Mouse (Mus musculus) forebrain, embryonic 16.5 days (tissue): Measurements from ENCODE around the gene Gna14. TPM values are rescaled to one million over a fixed set of nuclear protein-coding genes. Genes with fewer than 3 reads are reported as not detected.

ENCODE experiments used
- ATAC-seq: fragments of 200-750 bp; cut with Nextera tagmentation; 2 replicates; pipeline ENCODE4 v1.8.0; 2017; ENCODE audit warnings: mild to moderate bottlenecking, moderate library complexity
- H3K27ac ChIP-seq: fragments of 300-500 bp; sonication (generic); 2 replicates; pipeline ENCODE4 v1.5.1; 2014; ENCODE audit warnings: low read length, control low read depth
- H3K27me3 ChIP-seq: fragments of 300-500 bp; sonication (generic); replicated peaks from 2 replicates; pipeline ENCODE4 v1.6.1; 2014; ENCODE audit warnings: low read length; ENCODE audit not compliant: control insufficient read depth, insufficient read depth
- H3K36me3 ChIP-seq: fragments of 300-500 bp; sonication (generic); 2 replicates; pipeline ENCODE4 v1.6.1; 2014; ENCODE audit not compliant: control insufficient read depth, insufficient read depth
- H3K4me1 ChIP-seq: fragments of 300-500 bp; sonication (generic); replicated peaks from 2 replicates; pipeline ENCODE4 v1.6.1; 2014; ENCODE audit warnings: low read length; ENCODE audit not compliant: control insufficient read depth, insufficient read depth
- H3K4me2 ChIP-seq: fragments of 300-500 bp; sonication (generic); 2 replicates; pipeline ENCODE4 v1.6.1; 2014; ENCODE audit warnings: mild to moderate bottlenecking, low read length, control low read depth
- H3K4me3 ChIP-seq: fragments of 300-500 bp; sonication (generic); replicated peaks from 2 replicates; pipeline ENCODE4 v1.5.1; 2014; ENCODE audit warnings: mild to moderate bottlenecking, low read length, control low read depth
- H3K9ac ChIP-seq: fragments of 300-500 bp; sonication (generic); replicated peaks from 2 replicates; pipeline ENCODE4 v1.6.1; 2014; ENCODE audit warnings: low read depth, low read length, control low read depth
- H3K9me3 ChIP-seq: fragments of 300-500 bp; sonication (generic); 2 replicates; pipeline ENCODE4 v1.6.1; 2016; ENCODE audit warnings: low read length; ENCODE audit not compliant: control insufficient read depth
- WGBS: fragments of 180-500 bp; shearing (Covaris S2); extraction: QIAGEN DNeasy Blood & Tissue Kit; methylation state at CpG from one replicate; pipeline ENCODE4 v1.1.7; 2014; 5-methylcytosine and 5-hydroxymethylcytosine counted together
- polyA plus RNA-seq: library from polyadenylated mRNA; unstranded; fragments of >200 nt; fragmentation: Nextera tagmentation; extraction: Ambion mirVana; gene quantifications from 2 replicates; pipeline ENCODE4 v1.2.1, GENCODE M21; 2015

Gene Gna14
- polyA plus RNA-seq, 1 experiment from 2014 or later, result 1.3 TPM

DNA sequence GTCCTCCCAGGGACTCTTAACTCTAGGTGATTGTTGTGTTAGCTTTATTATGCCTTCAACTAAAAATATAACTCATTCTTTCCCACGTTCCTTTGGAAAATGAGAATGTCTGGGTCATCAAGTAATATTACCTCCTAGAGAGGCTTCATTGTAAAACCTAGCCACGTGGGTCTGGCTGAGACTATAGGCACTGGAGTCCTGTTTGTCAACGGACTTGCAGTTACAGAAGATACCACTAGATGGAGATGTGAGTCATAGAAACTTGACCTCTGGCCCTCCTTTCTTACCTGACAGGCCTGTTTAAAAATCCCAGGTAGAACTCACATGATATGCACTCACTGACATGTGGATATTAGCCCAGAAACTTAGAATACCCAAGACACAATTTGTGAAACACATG lies 149.8 kb downstream of the Gna14 start:
- WGBS, result 7% methylated on average over 3 of the region's 3 CpGs
- Histone ChIP-seq H3K36me3 (no peaks in the 10 kb centered on the region), H3K4me1 (no peaks in the 10 kb centered on the region), H3K9me3 (0 out of 2 replicates have a peak, but pooled peaks cover 6% of the 10 kb centered on the region), H3K27me3 (no peaks in the 10 kb centered on the region), H3K9ac (no peak overlapping the region), H3K4me3 (no peak overlapping the region), H3K4me2 (no peak overlapping the region), H3K27ac (no peak overlapping the region)
- ATAC-seq, result no peak

DNA sequence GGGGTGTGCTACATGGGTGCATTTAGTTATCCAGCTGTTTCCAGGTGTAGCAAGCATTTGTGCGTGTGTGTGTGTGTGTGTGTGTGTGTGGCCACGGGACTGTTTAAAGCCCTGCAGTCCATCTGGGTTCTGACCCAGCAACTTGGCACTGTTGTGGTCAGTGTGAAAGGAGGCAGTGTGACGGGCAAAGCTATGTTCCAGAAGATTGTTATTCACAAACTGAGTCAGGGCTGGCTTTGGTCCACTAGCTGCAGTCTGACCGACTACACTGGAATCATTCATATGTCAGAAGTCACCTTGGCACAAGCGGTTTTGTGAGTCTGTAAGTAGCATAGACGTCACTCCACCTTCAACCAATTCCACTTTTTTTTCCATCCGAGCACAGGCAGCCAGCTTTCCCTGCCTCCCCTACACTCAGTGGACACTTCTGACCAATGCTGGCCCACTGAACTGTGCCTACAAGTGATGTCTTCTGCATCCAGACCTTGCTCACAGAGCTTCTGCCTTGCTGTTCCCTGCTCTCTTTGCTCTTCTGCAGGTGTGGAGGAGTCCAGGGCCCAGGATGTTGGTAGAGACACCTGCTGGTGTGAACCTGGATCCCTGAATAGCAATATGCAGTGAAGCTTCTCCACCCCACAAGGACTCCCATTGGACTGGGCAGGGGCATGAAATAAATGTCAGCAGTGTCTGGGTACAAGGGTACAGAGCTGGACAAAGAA lies 157.9 kb downstream of the Gna14 start:
- Histone ChIP-seq H3K4me1 (no peaks in the 10 kb centered on the region), H3K4me3 (no peak overlapping the region), H3K4me2 (no peak overlapping the region), H3K9me3 (no peaks in the 10 kb centered on the region), H3K27me3 (no peaks in the 10 kb centered on the region), H3K9ac (no peak overlapping the region), H3K36me3 (no peaks in the 10 kb centered on the region), H3K27ac (no peak overlapping the region)
- WGBS, result 85% methylated on average over 7 of the region's 7 CpGs
- no peak for ATAC-seq

DNA sequence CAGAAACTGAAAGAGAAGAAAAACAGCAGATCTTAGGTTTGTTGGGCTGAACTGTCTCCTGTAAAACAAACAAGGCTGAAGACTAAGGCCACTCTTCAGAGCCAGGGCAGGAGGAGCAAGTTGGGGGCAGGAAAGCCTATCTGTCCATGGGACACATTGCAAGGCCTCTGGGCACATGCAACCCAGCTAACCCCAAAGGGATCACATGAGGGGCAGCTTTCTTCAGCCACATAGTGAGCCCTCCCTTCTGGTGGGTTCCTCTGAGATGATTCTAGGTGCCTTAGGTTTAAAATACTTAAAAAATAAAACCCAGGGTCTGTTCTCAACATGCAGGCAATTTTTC lies 158.4 kb downstream of the Gna14 start:
- no peaks in the 10 kb centered on the region for H3K9me3 ChIP-seq
- peaks cover 2% of the 10 kb centered on the region for H3K4me1 ChIP-seq
- no peak overlapping the region for H3K4me2 ChIP-seq
- H3K4me3 ChIP-seq, result no peak overlapping the region
- H3K27me3 ChIP-seq, result no peaks in the 10 kb centered on the region
- H3K27ac ChIP-seq, result no peak overlapping the region
- H3K36me3 ChIP-seq, result no peaks in the 10 kb centered on the region
- H3K9ac ChIP-seq, result no peak overlapping the region
- ATAC-seq, result no peak

DNA sequence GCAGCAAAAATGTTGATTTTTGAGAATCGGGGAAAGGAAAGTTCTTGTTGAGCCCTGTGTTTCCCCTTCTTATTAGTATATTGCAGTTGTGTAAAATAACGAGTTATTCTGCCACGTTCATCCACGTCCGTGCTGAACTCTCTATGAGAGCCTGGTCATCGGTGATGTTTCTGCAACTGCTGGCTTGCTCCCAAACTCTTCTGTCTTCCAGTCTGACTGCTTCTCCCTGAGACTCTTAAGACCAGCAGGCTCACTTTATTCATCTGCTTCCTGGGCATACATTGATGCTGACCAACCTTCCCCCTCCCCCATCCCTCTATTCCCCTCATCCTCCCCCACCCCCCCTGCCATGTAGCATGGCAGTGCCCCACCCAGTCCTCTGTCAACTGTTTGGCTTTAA lies 161.7 kb downstream of the Gna14 start:
- H3K9ac ChIP-seq, result no peak overlapping the region
- 70% methylated on average over 6 of the region's 6 CpGs for WGBS
- H3K4me3 ChIP-seq, result no peak overlapping the region
- no peak overlapping the region for H3K4me2 ChIP-seq
- no peaks in the 10 kb centered on the region for H3K9me3 ChIP-seq
- H3K27ac ChIP-seq, result no peak overlapping the region
- no peaks in the 10 kb centered on the region for H3K27me3 ChIP-seq
- ATAC-seq, result no peak
- no peaks in the 10 kb centered on the region for H3K36me3 ChIP-seq
- peaks cover 4% of the 10 kb centered on the region for H3K4me1 ChIP-seq

DNA sequence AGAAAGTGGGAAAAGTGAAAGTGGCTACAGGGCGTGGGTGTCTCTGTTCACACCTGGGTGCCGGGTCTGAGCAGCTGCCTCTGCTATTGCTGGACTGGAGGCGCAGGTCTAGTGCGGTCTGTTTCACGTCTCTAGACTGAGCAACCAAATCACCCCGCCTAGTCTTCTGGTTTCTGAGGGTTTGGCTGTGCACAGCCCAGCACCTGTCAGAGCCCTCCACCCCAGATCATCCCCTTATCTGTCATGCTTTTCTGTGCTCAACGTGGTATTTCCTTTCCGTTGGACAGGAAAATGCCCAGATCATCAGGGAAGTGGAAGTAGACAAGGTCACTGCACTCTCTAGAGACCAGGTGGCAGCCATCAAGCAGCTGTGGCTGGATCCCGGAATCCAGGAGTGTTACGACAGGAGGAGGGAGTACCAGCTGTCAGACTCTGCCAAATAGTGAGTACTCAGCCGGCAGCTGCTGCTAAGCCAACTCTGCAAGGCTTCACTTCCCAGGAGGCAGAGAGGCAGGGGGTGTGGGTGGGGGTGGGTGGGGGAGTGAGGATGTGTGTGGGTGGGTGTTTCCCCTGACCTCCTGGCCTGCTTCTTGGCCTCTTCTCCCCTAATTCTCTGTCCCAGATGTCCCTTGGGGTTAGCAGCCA lies 163.2 kb downstream of the Gna14 start:
- Histone ChIP-seq H3K4me3 (no peak overlapping the region), H3K4me1 (peaks cover 4% of the 10 kb centered on the region), H3K27me3 (no peaks in the 10 kb centered on the region), H3K36me3 (no peaks in the 10 kb centered on the region), H3K9me3 (no peaks in the 10 kb centered on the region), H3K9ac (no peak overlapping the region), H3K4me2 (no peak overlapping the region), H3K27ac (no peak overlapping the region)
- peak; percentile 74 for ATAC-seq
- 56% methylated on average over 11 of the region's 11 CpGs for WGBS

DNA sequence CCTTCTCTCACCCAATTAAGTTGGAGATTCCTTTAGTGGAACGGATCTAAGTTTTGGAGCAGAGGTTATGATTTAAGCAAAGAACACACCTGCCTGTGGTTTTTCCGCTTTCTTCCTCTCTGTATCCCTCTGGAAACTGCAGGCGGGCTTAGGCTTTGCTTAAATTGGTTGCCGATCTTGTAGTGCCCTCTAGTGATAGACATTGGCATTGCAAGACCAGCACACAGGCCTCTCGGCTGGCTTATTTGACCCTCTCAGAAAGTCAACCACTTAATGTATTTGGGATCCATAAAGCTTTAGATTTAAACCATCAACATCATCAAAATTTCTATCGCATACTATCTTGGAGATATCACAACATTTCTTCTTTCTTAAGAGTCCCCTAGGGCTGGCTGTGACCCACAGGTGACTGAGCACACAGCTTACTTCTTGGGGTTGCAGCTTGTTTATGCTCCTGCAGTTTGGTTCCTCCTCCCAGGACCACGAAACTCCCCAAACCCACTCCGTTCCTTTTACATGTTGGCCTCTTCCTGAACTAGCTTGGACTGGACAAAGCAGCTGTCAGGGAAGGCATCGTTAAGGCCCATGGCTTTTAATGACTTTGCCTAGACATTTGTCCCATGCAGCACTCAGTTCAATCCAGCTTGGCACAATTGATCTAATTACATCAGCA lies 163.9 kb downstream of the Gna14 start:
- Histone ChIP-seq H3K4me3 (no peak overlapping the region), H3K4me2 (no peak overlapping the region), H3K9me3 (no peaks in the 10 kb centered on the region), H3K4me1 (peaks cover 4% of the 10 kb centered on the region), H3K27ac (no peak overlapping the region), H3K27me3 (no peaks in the 10 kb centered on the region), H3K9ac (no peak overlapping the region), H3K36me3 (no peaks in the 10 kb centered on the region)
- WGBS, result 6% methylated on average over 9 of the region's 9 CpGs
- peak; percentile 85 for ATAC-seq

DNA sequence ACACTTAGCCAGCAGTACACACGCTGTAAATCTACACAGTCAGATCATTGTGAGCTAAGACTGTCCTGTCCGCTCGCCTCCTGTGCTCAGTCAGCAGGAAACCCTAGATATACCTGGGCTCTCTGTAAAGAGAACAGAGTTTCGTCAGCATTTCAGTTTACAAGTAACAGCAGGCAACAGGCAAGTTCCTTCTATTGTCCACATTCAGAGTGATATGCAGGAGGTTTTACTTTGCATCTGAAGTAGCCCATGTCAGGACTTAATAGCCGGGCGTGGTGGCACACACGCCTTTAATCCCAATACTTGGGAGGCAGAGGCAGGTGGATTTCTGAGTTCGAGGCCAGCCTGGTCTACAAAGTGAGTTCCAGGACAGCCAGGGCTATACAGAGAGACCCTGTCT lies 166.5 kb downstream of the Gna14 start:
- Histone ChIP-seq H3K27me3 (no peaks in the 10 kb centered on the region), H3K36me3 (no peaks in the 10 kb centered on the region), H3K9ac (no peak overlapping the region), H3K9me3 (no peaks in the 10 kb centered on the region), H3K4me3 (no peak overlapping the region), H3K27ac (no peak overlapping the region), H3K4me2 (no peak overlapping the region), H3K4me1 (peaks cover 4% of the 10 kb centered on the region)
- WGBS, result 81% methylated on average over 8 of the region's 8 CpGs
- ATAC-seq, result no peak

DNA sequence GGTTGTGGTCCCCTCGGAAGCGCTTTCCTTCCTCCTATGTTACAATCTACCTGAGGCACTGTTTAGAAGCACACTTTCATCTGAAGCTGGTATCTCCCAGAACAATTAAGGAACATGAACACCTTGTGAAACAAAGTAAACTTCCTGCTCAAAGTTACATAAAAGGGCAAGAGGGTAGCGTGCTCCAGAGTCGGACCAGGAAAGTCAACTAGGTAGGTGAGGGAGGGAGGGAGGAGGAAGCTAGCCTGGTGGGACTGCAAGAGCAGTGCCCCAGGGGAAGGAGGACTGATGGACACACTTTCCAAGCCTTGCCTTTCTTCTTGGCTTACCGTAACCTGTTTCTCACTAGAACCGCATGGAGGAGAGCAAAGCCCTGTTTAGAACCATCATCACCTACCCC lies 172.1 kb downstream of the Gna14 start:
- no peaks in the 10 kb centered on the region for H3K9me3 ChIP-seq
- H3K9ac ChIP-seq, result no peak overlapping the region
- ATAC-seq, result no peak
- no peaks in the 10 kb centered on the region for H3K36me3 ChIP-seq
- no peaks in the 10 kb centered on the region for H3K27me3 ChIP-seq
- H3K4me2 ChIP-seq, result no peak overlapping the region
- H3K27ac ChIP-seq, result no peak overlapping the region
- no peak overlapping the region for H3K4me3 ChIP-seq
- WGBS, result 95% methylated on average over 6 of the region's 6 CpGs
- no peaks in the 10 kb centered on the region for H3K4me1 ChIP-seq

DNA sequence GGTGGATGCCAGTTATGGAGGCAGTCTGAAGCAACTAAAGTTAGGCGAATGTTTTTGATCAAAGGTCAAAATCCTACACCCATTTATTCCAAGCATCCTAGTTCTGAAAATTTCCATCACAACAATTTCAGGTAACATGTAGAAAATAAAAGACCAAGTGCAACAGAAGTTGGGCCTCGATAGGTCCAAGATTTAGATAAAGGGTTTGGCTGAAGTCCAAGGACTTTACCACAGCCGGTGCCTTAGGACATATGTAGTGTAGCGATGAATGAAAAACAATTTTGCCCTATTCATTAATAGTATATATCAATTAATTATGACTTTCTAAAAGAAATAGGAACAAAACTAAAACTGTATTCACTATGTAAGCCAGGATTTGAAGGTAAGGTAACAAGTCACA lies 187.6 kb downstream of the Gna14 start:
- no peaks in the 10 kb centered on the region for H3K36me3 ChIP-seq
- H3K4me2 ChIP-seq, result no peak overlapping the region
- H3K9ac ChIP-seq, result no peak overlapping the region
- no peak for ATAC-seq
- H3K4me3 ChIP-seq, result no peak overlapping the region
- no peak overlapping the region for H3K27ac ChIP-seq
- no peaks in the 10 kb centered on the region for H3K4me1 ChIP-seq
- H3K27me3 ChIP-seq, result no peaks in the 10 kb centered on the region
- no peaks in the 10 kb centered on the region for H3K9me3 ChIP-seq
- 72% methylated on average over 4 of the region's 4 CpGs for WGBS
